Mouse (Mus musculus) kidney, adult 2 months (tissue): Measurements from ENCODE around the gene Stk4. TPM values are rescaled to one million over a fixed set of nuclear protein-coding genes. Genes with fewer than 3 reads are reported as not detected.

Experiments used
- DNase-seq: peaks from one replicate; pipeline ENCODE4 v3.0.0; 2021
- H3K27ac ChIP-seq: fragments of 200-500 bp; 2 replicates; pipeline ENCODE4 v1.5.1; 2012; ENCODE audit warnings: low read depth, low read length, control low read depth, inconsistent platforms; ENCODE audit not compliant: insufficient read depth
- H3K27me3 ChIP-seq: fragments of 200-500 bp; replicated peaks from 2 replicates; pipeline ENCODE4 v1.6.1; 2012; ENCODE audit warnings: mild to moderate bottlenecking, moderate library complexity, low read length, inconsistent platforms; ENCODE audit not compliant: control insufficient read depth, insufficient read depth
- H3K36me3 ChIP-seq: fragments of 200-500 bp; 2 replicates; pipeline ENCODE4 v1.6.1; 2012; ENCODE audit warnings: mild to moderate bottlenecking, moderate library complexity, low read length, inconsistent platforms; ENCODE audit not compliant: control insufficient read depth, insufficient read depth
- H3K4me1 ChIP-seq: fragments of 200-500 bp; 2 replicates; pipeline ENCODE4 v1.6.1; 2011; ENCODE audit warnings: low read length; ENCODE audit not compliant: control insufficient read depth, insufficient read depth
- H3K4me3 ChIP-seq: fragments of 200-500 bp; 2 replicates; pipeline ENCODE4 v1.5.1; 2011; ENCODE audit warnings: mild to moderate bottlenecking, low read depth, low read length, control low read depth; ENCODE audit not compliant: insufficient read depth
- CTCF ChIP-seq: fragments of 200-500 bp; conservative IDR thresholded peaks from 2 replicates; pipeline ENCODE4 v1.5.1; 2011; ENCODE audit warnings: low read depth, mild to moderate bottlenecking, control low read depth, low read length, moderate library complexity, mixed read lengths; ENCODE audit not compliant: insufficient read depth, insufficient read length
- POLR2A ChIP-seq: fragments of 200-500 bp; IDR thresholded peaks from one replicate; pipeline ENCODE4 v1.6.1; 2011; ENCODE audit warnings: low read depth, low read length, control low read depth
- WGBS: fragments of 180-500 bp; shearing (Covaris S2); methylation state at CpG from one replicate; pipeline ENCODE4 v1.1.7; 2018; 5-methylcytosine and 5-hydroxymethylcytosine counted together
- polyA plus RNA-seq: library from polyadenylated mRNA; depleted of rRNA; stranded (reverse); fragments of >200 nt; gene quantifications from 2 replicates; pipeline ENCODE4 v1.2.3, GENCODE M21; 2012

Stk4 gene
- polyA plus RNA-seq, 1 experiment = 13.0 TPM

GRCm38 (mm10) chr2:164158838-164159237, 88.7 kb downstream of the Stk4 start:
- Histone ChIP-seq H3K4me1 (no peaks in the 10 kb centered on the region), H3K4me3 (no peak overlapping the region), H3K27ac (no peak overlapping the region), H3K36me3 (no peaks in the 10 kb centered on the region), H3K27me3 (no peaks in the 10 kb centered on the region)
- no peak for TF ChIP-seq POLR2A
- no peak for TF ChIP-seq CTCF
- WGBS = 88% methylated on average over 2 of the region's 2 CpGs
- no peak for DNase-seq

GRCm38 (mm10) chr2:164161515-164162055, 91.5 kb downstream of the Stk4 start:
- H3K4me1 ChIP-seq = no peaks in the 10 kb centered on the region
- no peaks in the 10 kb centered on the region for H3K36me3 ChIP-seq
- TF ChIP-seq POLR2A = no peak
- TF ChIP-seq CTCF = no peak
- WGBS = 76% methylated on average over 11 of the region's 11 CpGs
- DNase-seq = no peak
- H3K27me3 ChIP-seq = no peaks in the 10 kb centered on the region
- H3K27ac ChIP-seq = no peak overlapping the region
- no peak overlapping the region for H3K4me3 ChIP-seq

- no peak for DNase-seq
- Histone ChIP-seq H3K4me3 (no peak overlapping the region), H3K27me3 (peaks cover 1% of the 10 kb centered on the region; the same call in 1 of the 2 replicates), H3K27ac (no peak overlapping the region), H3K36me3 (no peaks in the 10 kb centered on the region), H3K4me1 (no peaks in the 10 kb centered on the region)
- TF ChIP-seq POLR2A (no peak), CTCF (no peak)
- 95% methylated on average over 5 of the region's 5 CpGs for WGBS
These were observed 94.8 kb downstream of the Stk4 start for GRCm38 (mm10) chr2:164164941-164165340.

GRCm38 (mm10) chr2:164167752-164168570, 97.8 kb downstream of the Stk4 start:
- Histone ChIP-seq H3K27me3 (peaks cover 2% of the 10 kb centered on the region), H3K36me3 (no peaks in the 10 kb centered on the region), H3K27ac (no peak overlapping the region), H3K4me1 (no peaks in the 10 kb centered on the region), H3K4me3 (no peak overlapping the region)
- WGBS = 13% methylated on average over 90 of the region's 90 CpGs
- no peak for DNase-seq
- TF ChIP-seq CTCF (no peak), POLR2A (no peak)

GRCm38 (mm10) chr2:164168571-164168946, 98.4 kb downstream of the Stk4 start:
- peaks cover 2% of the 10 kb centered on the region for H3K27me3 ChIP-seq
- no peak overlapping the region for H3K4me3 ChIP-seq
- H3K4me1 ChIP-seq = no peaks in the 10 kb centered on the region
- H3K27ac ChIP-seq = no peak overlapping the region
- WGBS = 11% methylated on average over 41 of the region's 42 CpGs
- no peak for DNase-seq
- no peaks in the 10 kb centered on the region for H3K36me3 ChIP-seq
- TF ChIP-seq POLR2A = no peak
- no peak for TF ChIP-seq CTCF

- Histone ChIP-seq H3K27me3 (peaks cover 2% of the 10 kb centered on the region), H3K27ac (no peak overlapping the region), H3K4me1 (no peaks in the 10 kb centered on the region), H3K36me3 (no peaks in the 10 kb centered on the region), H3K4me3 (no peak overlapping the region)
- 14% methylated on average over 11 of the region's 11 CpGs for WGBS
- TF ChIP-seq CTCF = no peak
- TF ChIP-seq POLR2A = no peak
- DNase-seq = no peak
These were observed 100.2 kb downstream of the Stk4 start for GRCm38 (mm10) chr2:164170326-164170725.

- H3K27me3 ChIP-seq = peaks cover 2% of the 10 kb centered on the region
- H3K4me3 ChIP-seq = no peak within 1 kb of the TSS
- 4% methylated on average over 29 of the region's 29 CpGs for WGBS
- H3K4me1 ChIP-seq = no peaks in the 10 kb centered on the region
- no peak for TF ChIP-seq POLR2A
- no peak for TF ChIP-seq CTCF
- no peak within 1 kb of the TSS for H3K27ac ChIP-seq
- no peaks in the 10 kb centered on the region for H3K36me3 ChIP-seq
- no peak for DNase-seq
These were observed 100.8 kb downstream of the Stk4 start, which contains the start of gene Kcns1 for GRCm38 (mm10) chr2:164170902-164171301. Gene Kcns1, minus strand, starts transcription at chr2:164171113.
